Mouse (Mus musculus): Measurements from ENCODE around the gene Dcaf15.

Dcaf15 gene

DNA sequence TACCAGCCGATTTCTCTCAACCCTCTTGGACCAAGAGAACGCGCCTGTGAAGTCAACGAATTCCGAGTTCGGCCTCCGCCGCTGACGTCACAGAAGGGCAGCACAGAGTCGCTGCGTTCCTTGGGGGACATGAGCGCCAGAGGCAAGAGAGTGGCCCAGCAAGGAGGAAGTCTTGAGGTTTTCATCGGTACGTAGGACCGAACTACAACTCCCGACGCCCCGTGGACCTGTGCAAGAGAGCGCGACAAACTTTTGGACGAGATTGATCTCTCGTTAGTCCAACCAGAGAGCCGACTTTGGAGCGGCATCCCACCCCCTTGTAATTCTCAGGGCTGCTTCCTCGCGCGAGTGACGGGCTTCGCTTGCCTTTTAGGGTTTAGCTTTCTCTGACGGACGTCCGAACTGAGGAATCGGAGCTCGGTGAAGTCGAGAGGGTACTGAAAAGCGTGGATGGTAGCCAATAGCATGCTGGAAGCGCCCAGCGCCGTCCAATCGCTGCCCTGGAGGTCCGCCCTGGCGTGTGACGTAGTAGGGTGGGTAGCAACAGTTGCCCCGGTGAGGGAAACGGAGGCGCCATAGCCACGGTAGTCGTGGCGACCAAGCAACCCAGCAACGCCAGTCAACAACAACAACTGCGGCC is 38.2 kb downstream of the Dcaf15 start, which contains the start of gene Rfx1:
Gene Rfx1, plus strand, starts transcription at position 544 of the 640 bp plus-strand sequence.
- DNase-seq (ENCODE audit: low spot score) = peak; percentile 100

DNA sequence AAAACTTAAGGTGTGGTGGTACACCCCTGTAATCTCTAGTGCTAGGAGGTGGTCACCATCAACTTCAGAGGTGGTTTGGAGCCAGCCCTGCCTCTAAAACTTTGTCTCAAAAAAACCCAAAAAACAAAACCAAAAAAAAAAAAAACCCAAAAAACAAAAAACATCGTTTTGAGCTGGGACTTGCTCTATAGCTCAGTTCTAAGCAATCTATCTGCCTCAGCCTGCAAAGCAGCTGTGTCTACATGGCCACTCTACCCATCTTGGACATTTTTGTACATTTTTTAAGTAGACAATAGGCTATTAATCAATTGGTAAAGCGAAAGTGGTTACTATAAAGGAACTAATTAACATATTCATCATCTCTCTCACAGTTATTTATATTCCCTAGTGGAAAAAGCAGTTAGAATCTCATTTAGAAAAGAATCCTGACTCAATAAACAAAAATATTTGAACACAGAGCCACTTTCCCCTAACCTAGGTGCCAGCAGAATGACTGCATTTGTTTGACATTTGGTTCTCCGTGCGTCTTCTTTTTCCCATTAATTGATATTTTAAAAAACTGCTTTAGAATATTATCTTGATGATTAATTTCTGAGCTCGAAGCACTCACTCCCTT is 39.0 kb downstream of the Dcaf15 start:
- no peak for DNase-seq (ENCODE audit: low spot score)

DNA sequence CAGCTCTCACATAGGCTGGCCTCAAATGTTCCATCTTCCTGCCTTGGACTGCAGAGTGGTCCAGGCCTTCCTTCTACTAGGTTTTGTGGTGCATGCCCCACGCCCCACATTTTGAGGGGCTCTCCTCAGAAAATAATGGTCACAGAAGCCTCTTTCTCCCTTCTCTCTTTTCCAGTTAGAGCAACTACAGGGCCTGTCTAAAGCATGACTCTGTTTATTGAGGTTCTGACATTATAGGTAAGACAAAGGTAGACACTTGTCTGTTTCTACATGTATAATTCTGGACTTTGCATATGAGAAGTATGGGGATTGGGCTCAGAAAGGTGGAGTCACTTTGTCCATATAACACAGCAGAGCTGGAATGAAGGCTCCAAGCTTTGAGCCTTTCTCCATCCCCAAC is 39.5 kb downstream of the Dcaf15 start, which contains the start of gene Gm10643:
Gene Gm10643, minus strand, starts transcription at position 101 of the 400 bp plus-strand sequence.
- DNase-seq (ENCODE audit: low spot score) = no peak

DNA sequence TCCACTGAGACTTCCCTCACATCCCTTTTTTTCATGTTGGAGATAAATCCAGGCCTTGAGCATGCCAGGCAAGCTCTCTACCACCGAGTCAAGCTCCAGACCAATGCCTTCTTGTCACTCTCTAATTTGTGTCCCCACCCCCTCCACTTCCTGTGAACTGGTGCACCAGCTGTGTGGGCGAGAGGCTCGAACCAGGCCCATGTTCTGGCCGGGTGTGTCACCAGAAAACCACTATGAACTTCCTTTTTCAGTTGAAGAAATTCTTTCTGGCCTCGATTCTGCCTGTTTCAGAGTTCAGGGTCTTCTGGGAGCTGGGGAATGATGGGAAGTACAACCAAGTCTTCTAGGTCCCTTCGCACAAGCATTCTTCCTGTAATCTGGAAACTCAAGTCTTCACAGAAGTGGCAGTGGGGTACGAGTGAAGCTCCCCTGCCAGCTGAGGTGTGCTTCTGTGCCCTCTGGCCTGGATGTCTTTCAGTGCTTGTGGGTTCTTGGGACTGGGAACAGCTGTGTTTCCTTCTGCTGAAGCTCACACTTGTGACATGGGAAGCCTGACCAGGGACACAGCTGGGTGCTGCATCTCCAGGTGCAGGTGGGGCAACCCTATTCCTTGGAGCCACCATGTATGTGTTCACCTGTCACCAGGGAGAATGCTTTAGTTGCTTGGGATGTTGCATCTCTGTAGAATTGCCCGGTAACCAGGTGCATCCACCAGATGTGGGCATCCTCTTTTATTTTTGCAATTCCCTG is 40.5 kb downstream of the Dcaf15 start:
- no peak for DNase-seq (ENCODE audit: low spot score)

DNA sequence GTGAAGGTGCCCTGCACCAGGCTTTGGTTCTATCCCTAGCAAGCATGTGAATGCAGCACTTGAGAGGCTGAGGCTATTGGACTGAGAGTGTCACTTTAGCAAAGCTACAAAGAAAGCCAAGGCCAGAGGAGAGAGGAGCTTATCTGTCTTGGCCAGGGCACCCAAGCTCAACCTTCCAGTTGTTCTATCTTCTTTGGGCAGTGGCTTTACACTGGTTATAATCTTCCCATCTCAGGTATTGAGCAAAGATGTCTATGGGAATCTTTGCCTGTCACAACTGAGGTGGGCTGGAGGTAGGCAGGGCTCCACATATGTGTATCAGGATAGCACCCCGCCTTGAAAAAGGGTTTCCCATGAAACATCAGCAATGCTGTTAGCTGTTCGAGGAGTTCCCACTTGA is 44.3 kb downstream of the Dcaf15 start:
- no peak for DNase-seq (ENCODE audit: low spot score)

DNA sequence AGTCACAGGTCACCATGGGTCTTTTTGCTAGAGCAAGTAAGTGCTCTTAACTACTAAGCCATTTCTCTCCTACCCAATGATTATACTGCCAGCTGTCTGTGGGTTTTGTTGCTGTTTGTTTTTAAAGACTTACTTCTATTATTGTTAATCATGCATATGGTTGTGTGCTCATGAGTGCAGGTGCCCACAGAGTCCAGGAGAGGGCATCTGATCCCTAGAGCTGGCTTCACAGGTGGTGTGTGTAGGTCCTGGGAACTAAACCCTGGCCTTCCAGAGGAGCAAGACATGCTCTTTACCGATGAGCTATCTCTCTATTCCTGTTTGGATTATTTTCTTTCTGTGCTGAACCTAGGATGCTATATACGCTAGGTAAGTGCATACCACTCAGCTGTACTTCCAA is 45.3 kb downstream of the Dcaf15 start:
- no peak for DNase-seq (ENCODE audit: low spot score)

DNA sequence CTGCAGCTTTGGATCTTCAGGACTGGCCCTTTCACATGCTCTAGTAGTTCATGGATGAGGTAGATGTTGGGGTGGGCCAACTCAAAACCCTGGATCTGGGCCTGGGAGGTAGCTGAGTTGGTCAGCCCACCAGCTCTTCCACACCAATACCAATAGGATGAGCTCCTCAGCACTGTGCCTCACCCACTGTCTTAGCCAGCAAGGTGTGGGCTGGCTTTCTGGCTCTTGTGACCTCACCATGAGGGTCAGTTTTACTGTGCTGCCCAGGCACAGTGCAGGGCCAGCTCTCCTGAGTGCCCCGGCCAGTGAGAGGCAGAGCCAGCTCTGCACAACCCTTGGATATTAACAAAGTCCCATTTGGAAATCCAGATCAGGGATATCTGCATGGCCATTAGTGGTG is 46.7 kb downstream of the Dcaf15 start:
- DNase-seq (ENCODE audit: low spot score) = no peak

DNA sequence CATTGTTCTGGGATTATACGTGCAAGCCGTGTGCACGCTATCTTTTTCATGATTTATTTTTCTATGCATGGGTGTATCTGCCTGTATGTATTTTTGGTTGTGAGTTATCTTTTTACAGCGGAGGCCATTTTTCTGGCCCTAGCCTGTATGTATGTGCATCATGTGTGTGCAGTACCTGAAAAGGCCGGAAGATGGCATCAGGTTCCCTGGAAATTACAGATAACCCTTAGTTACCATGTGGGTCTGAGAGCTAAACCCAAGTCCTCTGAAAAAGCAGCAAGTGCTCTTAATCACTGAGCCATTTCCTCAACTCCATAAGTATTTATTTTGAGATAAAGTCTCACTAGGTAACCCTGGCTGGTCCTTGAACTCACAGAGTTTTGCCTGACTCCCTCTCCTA is 51.3 kb downstream of the Dcaf15 start:
- no peak for DNase-seq (ENCODE audit: low spot score)

DNA sequence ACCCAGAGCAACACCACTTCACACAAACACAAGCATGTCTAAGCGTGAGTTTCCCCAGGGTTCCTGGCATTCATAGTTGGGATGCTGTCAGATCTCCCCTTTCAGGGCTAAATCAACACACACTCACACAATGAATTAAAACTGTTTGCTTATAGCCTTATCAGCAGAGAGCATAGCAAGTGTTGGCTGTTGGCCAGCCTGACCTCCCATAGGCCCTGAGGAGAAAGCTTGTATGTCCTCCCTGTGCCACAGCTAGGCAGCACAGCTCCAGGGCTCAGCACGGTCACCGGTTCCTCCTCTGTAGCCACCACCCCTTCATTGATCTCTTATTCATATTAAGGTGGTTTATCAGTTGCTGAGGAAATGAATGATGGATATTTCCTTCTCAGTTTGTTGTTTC is 51.8 kb downstream of the Dcaf15 start:
- DNase-seq (ENCODE audit: low spot score) = no peak

DNA sequence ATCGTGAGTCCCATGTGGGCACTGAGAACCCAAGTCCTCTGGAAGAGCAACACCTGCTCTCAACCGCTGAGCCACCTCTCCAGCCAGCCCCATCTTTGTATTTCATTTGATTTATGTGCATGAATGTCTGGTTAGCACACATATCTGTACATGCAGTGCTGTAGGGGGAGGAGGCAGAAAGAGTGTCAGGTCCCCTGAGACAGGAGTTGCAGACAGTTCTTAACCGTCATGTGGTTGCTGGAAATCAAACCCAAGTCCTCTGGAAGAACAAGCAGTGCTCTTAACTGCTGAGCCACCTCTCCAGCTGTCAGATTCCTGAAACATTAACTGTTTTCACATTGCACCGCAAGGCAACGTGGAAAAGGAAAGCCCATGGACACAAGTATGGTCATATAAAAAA is 56.4 kb downstream of the Dcaf15 start:
- no peak for DNase-seq (ENCODE audit: low spot score)

Data from yolk sac, embryonic 10.5 days (tissue).